Mouse (Mus musculus): Measurements from ENCODE around the gene Ahcyl2.
A peak's percentile ranks its signal among the peaks of the same experiment; 100 is the strongest.

Ahcyl2 gene

GRCm38 (mm10) chr6:29853900-29854390, 86.1 kb downstream of the Ahcyl2 start:
- no peak for DNase-seq

- no peak for DNase-seq
Measured at GRCm38 (mm10) chr6:29858619-29859018, 90.8 kb downstream of the Ahcyl2 start.

GRCm38 (mm10) chr6:29859344-29859743, 91.5 kb downstream of the Ahcyl2 start:
- DNase-seq, result no peak

DNA sequence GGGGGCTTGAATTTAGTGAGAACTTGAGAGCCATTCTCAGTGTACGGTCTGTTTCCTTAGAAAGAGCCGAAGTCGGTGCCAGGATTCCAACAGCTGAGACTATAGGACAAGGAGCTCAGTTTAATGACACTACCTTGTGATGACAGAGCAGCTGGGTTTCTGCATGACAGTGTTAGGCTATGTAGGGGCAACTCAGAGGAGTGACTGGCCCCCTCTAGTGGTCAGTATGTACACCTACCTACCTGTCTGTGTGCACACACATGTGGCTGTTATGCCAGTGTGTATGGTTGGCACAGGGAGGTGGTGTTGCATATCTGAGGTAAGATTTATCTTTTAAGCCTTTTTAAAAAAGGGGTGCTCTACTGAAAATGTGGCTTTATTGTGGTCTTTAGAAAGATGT, 92.4 kb downstream of the Ahcyl2 start:
- peak in 1 of 2 experiments; percentile 52 for DNase-seq

- DNase-seq, result no peak
Measured at GRCm38 (mm10) chr6:29864926-29865325, 97.1 kb downstream of the Ahcyl2 start.

GRCm38 (mm10) chr6:29866935-29867724, 99.3 kb downstream of the Ahcyl2 start:
- DNase-seq, result no peak

- no peak for DNase-seq
Measured at GRCm38 (mm10) chr6:29868341-29868895, 100.6 kb downstream of the Ahcyl2 start.

DNA sequence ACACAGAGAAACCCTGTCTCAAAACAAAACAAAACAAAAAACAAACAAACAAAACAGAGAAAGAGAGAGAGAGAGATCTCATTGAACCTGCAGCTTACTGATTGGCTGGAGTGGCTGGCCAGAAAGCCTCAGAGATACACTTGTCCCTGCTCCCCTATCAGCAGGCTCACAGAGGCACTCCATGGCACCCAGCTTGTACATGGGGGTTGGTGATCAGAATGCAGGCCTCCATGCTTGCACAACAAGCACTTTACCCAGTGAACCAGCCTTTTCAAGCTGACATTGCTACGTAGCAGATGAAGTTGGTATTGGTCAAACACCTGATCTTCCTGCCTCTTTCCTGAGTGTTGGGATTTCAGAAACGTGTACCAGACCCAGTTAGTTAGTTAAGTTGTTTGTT, 105.8 kb downstream of the Ahcyl2 start:
- DNase-seq, result no peak

- no peak for DNase-seq
Measured at GRCm38 (mm10) chr6:29875576-29875975, 107.8 kb downstream of the Ahcyl2 start.

DNA sequence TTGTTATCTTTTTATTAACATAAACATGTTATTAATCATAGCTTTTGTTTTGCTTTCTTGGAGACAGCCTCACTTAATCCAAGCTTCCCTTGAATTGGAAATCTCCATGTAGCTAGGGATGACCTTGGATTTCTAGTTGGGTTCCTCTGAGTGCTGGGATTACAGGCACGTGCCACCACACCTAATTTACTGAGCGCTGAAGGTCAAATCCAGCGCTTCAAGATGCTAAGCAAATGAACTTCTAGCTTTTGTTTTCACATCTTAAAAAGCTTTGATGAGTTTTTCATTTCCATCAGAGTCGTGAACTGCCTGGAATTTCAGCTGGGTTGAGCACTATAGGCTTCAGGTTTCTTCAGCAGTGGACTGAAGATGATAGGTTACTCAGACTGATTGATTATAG, 109.0 kb downstream of the Ahcyl2 start:
- no peak for DNase-seq

- no peak for DNase-seq
Measured at GRCm38 (mm10) chr6:29879579-29879978, 111.8 kb downstream of the Ahcyl2 start.

DNA sequence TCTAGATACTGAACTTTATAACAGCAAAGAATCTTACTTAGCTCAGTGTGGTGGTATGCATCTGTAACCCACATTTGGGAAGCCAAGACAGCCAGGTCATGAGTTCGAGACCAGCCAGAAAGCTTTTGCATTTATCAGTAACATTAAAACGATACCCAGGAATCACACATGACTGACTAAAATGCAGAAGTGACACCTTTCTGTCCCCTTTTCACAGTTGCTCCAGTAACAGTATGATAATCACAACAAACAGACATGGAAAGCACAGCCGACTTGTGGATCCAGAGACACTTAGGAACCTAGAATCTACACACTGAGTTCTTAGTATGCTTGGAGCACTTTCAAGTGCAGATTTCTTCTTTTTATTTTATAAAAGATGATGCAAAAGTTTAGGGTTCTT, 113.0 kb downstream of the Ahcyl2 start:
- DNase-seq, result no peak

GRCm38 (mm10) chr6:29881936-29882335, 114.1 kb downstream of the Ahcyl2 start:
- DNase-seq, result no peak

- no peak for DNase-seq
Measured at GRCm38 (mm10) chr6:29882870-29883269, 115.1 kb downstream of the Ahcyl2 start.

DNA sequence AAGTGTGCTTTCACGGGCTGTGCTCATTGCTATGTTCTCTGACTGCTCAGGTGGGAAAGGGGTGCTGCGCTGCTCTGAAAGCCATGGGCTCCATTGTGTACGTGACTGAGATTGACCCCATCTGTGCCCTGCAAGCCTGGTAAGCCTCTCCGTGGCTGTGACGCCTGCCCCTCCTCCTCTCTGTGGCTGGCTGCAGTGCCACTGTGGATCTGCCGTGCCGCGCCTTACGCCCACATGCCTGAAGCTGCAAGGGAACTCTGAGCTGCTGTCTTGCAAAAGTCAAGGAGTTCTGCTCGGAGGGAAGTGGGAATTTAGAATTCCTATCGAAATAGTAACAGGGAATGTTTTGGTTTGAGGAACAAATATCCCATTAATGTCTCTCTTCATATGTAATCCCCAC, 123.3 kb downstream of the Ahcyl2 start:
- DNase-seq, result no peak

GRCm38 (mm10) chr6:29896976-29897375, 129.2 kb downstream of the Ahcyl2 start:
- DNase-seq, result no peak

DNA sequence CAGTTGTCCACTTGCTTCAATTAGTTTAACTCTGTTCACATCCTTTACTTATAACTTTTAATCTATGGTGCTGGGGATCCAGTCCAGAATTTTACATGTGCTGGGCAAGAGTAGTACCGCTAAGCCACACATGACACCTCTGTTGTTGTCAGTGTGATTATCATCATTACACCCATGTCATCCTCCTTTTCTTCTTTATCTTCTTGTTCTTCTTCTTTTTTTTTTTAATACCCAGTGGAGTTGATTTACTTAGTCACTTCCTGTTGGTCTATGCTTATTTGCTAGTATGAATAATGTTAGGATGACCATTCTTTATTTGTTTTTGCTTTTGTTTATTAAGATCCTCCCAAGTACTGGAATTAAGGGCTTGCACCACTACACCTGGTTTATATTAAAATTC, 133.6 kb downstream of the Ahcyl2 start:
- DNase-seq, result no peak

DNA sequence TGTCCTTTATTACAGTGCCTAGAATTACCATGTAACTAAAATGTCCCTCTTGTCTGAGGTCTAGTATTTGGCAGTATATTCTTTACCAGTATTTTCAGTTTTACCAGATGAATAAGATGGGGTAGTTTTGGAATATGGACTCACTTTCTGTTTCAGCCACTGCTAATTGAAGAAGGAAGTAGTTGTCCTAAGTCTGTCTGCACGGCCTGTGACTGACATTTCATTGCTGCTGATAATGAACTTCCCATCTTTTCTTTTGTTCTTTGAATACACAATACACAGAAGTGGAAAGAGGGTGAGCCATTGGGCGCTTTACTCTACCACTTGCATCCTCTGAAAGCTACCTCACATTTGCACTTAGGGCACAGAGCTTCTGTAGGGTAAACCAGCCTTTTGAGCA, 134.4 kb downstream of the Ahcyl2 start:
- DNase-seq, result no peak

DNA sequence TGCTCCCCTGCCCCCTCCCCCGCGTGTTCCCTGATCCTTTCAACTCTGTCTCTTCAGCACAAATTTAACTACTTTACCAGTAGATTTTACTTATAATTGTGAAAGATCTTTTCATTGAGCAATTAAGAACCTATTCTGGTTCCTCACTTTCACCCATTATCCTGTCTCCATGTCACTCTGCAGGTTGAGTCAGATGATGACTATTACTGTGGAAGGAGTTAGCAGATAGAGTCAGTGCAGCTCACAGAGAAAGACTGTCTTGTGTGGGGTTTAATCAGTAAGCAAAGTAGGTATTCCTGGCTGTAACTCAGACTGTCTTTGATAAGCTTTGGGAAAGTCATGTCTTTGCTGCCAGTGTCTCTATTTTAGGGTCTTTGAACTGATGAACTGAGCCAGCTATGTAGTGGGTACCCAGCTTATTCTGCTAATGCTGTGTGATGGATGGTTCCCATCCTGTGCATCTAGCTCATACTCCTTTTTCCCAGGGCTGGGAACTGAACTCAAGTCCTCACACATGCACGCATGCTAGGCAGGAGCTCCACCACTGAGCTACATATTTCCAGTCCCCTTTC, 135.6 kb downstream of the Ahcyl2 start:
- no peak for DNase-seq

DNA sequence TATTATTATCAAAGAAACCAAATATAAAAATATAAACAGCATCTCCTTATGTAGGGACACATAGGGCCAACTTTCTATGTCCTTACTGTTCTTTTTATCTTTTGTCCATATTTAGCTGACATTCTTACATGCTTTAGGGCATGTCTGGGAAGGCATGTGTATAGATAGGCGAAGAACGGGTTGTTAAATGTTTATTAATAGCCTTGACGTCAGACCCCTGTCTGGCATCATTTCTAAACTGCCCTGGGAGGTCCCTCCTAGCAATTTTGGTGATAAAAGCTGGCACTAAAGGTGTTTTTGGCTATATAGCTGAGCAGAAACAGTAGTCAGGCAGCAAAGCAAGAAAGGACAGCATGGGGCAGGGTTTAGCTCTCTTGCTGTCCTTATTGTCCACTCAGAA, 136.5 kb downstream of the Ahcyl2 start:
- DNase-seq, result no peak

GRCm38 (mm10) chr6:29910631-29911030, 142.8 kb downstream of the Ahcyl2 start:
- DNase-seq, result no peak

- DNase-seq, result no peak
Measured at GRCm38 (mm10) chr6:29913673-29914072, 145.9 kb downstream of the Ahcyl2 start.

DNA sequence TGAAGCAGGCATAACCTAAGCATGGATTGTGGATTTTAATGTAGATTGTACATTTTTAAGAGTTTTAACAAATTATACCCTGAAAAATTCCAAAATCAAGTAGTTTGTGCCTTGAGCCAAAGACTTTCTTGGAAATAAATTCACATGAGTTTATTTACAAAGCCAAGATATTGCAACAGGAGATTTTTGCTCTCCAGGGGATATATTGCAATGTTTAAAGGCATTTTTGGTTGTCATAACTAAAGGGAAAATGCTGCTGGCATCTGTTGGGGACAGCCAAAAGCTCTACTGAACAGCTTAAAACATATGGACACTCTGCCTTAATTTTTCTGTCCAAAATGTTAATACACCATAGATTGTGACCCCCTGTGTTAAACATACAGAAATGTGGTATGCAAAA, 146.3 kb downstream of the Ahcyl2 start:
- DNase-seq, result no peak

DNA sequence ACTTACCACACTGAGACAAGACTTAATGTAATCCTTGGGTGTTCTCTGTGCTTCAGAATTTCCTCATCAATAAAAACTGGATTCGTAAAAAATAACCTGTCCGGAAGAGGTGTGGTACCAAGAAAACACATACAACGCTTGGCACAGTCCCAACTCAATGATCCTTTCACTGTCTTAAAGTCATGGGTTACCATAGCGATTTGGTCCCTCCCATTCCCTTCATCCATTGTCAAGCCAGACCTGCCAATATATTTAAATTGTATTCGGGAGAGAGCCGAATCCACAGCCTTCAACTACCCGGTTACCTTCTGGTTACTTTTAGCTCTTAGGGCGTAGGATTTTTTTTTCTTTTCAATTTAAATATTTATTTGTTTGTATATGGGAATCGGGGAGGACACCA, 148.0 kb downstream of the Ahcyl2 start:
- no peak for DNase-seq

Measured in lung, adult 18-20 months (tissue).